Mouse (Mus musculus) lung, postnatal 0 days (tissue): ENCODE data around the gene Inpp5a.

Experiments
- CTCF ChIP-seq: IDR thresholded peaks from 2 replicates; pipeline ENCODE4 v1.5.1; 2016; ENCODE audit warnings: antibody characterized with exemption, mild to moderate bottlenecking
- EP300 ChIP-seq: IDR thresholded peaks from 2 replicates; pipeline ENCODE4 v1.6.1; 2016; ENCODE audit warnings: antibody characterized with exemption, mild to moderate bottlenecking, control low read depth

DNA sequence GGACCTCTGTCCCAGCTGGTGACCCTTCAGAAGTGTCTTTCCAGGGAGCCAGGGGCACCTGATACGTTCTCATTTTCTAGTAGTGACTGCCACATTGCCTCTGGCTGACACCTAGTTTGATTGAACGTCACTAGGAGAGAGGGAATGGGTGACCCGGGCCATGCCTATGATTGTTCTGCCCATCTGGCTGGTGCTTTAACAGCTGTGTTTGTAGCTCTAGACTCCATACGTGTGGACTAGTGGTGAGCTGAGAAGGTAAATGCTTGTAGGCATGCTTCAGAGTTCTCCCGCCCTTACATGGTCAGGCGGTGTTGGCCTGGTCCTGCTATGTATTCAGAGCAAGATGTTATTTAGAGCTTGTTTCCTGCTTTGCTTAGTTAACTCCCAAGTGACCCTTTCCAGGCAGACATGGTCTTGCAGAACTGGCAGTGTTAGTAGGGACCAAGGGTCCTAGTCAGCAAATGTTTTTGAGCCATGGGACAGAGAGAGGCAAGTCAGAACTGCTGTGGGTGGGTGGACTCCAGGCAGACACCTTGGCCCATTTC is 3.9 kb downstream of the Inpp5a start:
- TF ChIP-seq CTCF, result 0 out of 2 replicates have a peak, but pooled peaks have one; percentile 13
- TF ChIP-seq EP300, result no peak
